Mouse (Mus musculus) forebrain, postnatal 0 days (tissue): ENCODE data around the gene Vps50. TPM values are rescaled to one million over a fixed set of nuclear protein-coding genes. Genes with fewer than 3 reads are reported as not detected.

Experiments
- ATAC-seq: fragments of 200-750 bp; cut with Nextera tagmentation; 2 replicates; pipeline ENCODE4 v1.8.0; 2017; ENCODE audit warnings: mild to moderate bottlenecking, moderate library complexity
- DNase-seq: peaks from one replicate; pipeline ENCODE4 v3.0.0-alpha.2; 2015
- H3K27ac ChIP-seq: fragments of 300-500 bp; sonication (generic); 2 replicates; pipeline ENCODE4 v1.5.1; 2014; ENCODE audit warnings: low read depth, mild to moderate bottlenecking, antibody characterized with exemption, low read length, moderate library complexity, mixed read lengths
- H3K27me3 ChIP-seq: fragments of 300-500 bp; sonication (generic); 2 replicates; pipeline ENCODE4 v1.6.1; 2014; ENCODE audit warnings: mild to moderate bottlenecking, low read length, mixed read lengths; ENCODE audit not compliant: insufficient read depth
- H3K36me3 ChIP-seq: fragments of 300-500 bp; sonication (generic); 2 replicates; pipeline ENCODE4 v1.6.1; 2014; ENCODE audit warnings: mild to moderate bottlenecking, moderate library complexity; ENCODE audit not compliant: insufficient read depth
- H3K4me1 ChIP-seq: fragments of 300-500 bp; sonication (generic); 2 replicates; pipeline ENCODE4 v1.6.1; 2014; ENCODE audit warnings: antibody characterized with exemption; ENCODE audit not compliant: insufficient read depth
- H3K4me2 ChIP-seq: fragments of 300-500 bp; sonication (generic); 2 replicates; pipeline ENCODE4 v1.6.1; 2014; ENCODE audit warnings: low read depth, mild to moderate bottlenecking, moderate library complexity
- H3K4me3 ChIP-seq: fragments of 300-500 bp; sonication (generic); 2 replicates; pipeline ENCODE4 v1.5.1; 2014; ENCODE audit warnings: low read depth, low read length, mixed read lengths
- H3K9ac ChIP-seq: fragments of 300-500 bp; sonication (generic); 2 replicates; pipeline ENCODE4 v1.6.1; 2014; ENCODE audit warnings: mild to moderate bottlenecking
- H3K9me3 ChIP-seq: fragments of 300-500 bp; sonication (generic); 2 replicates; pipeline ENCODE4 v1.6.1; 2016; ENCODE audit warnings: low read length
- CTCF ChIP-seq: sonication (generic); IDR thresholded peaks from 2 replicates; pipeline ENCODE4 v1.5.1; 2016; ENCODE audit warnings: antibody characterized with exemption, control low read depth, low read depth
- WGBS: fragments of 180-500 bp; shearing (Covaris S2); extraction: QIAGEN DNeasy Blood & Tissue Kit; methylation state at CpG from one replicate; pipeline ENCODE4 v1.1.7; 2014; 5-methylcytosine and 5-hydroxymethylcytosine counted together
- polyA plus RNA-seq: library from polyadenylated mRNA; unstranded; fragments of >200 nt; fragmentation: Nextera tagmentation; extraction: Ambion mirVana; gene quantifications from 2 replicates; pipeline ENCODE4 v1.2.1, GENCODE M21; 2015
- total RNA-seq: library from RNA; depleted of rRNA; stranded (reverse); fragments of >200 nt; gene quantifications from 2 replicates; pipeline ENCODE4 v1.2.3, GENCODE M21; 2014

Vps50 gene
- total and polyA plus RNA-seq, 2 experiments from 2014 or later, result 44.2 to 68.4 TPM

DNA sequence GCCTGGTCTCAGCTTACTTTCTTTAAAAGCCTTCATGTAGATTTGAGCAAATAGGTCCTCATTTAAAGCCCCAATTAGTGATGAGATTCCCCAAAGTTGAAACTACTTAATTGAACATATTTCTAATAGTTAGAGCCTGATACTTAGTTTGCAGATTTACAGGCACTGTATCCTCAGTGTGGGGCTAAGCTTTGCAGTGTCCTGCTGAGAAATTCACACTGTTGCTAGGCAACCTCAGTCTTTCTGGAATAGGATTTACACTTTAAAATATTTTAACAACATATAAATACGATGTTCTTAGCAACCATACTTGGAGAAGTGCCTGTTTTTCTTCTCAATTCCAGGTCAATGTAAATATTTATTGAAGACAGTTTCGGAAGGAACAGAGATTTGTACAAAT, 21.9 kb upstream of the Vps50 start:
- no peak overlapping the region for H3K9ac ChIP-seq
- H3K4me1 ChIP-seq, result no peaks in the 10 kb centered on the region
- no peak overlapping the region for H3K4me2 ChIP-seq
- H3K27me3 ChIP-seq, result no peaks in the 10 kb centered on the region
- no peak overlapping the region for H3K4me3 ChIP-seq
- H3K27ac ChIP-seq, result no peak overlapping the region
- TF ChIP-seq CTCF, result no peak
- H3K9me3 ChIP-seq, result no peaks in the 10 kb centered on the region
- 26% methylated on average over 2 of the region's 2 CpGs for whole genome bisulfite sequencing
- DNase-seq, result peak; percentile 25
- ATAC-seq, result peak; percentile 61
- H3K36me3 ChIP-seq, result no peaks in the 10 kb centered on the region

DNA sequence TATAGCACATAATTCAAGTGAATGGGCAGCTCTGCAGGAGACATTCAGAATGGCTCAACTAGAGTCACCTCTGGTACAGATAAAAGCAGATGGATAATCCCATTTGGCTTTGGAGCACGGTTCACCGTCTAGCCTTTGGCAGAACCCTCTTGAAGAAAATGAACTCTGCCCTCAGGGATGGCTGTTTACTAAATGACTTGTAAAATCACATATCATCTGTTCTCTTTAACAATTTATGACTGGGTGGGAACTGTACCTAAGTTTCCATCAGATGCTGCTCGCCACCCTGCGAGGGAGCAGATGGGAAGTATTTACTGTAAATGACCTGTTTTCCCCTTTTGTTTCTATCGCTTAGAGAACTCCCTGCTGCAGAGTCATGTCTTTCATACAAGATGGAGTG, 18.3 kb upstream of the Vps50 start:
- Histone ChIP-seq H3K27ac (no peak overlapping the region), H3K27me3 (no peaks in the 10 kb centered on the region), H3K36me3 (no peaks in the 10 kb centered on the region), H3K9ac (no peak overlapping the region), H3K4me1 (no peaks in the 10 kb centered on the region), H3K4me2 (no peak overlapping the region), H3K4me3 (no peak overlapping the region), H3K9me3 (no peaks in the 10 kb centered on the region)
- no peak for DNase-seq
- WGBS, result 58% methylated on average over 5 of the region's 5 CpGs
- no peak for ATAC-seq
- TF ChIP-seq CTCF, result no peak

DNA sequence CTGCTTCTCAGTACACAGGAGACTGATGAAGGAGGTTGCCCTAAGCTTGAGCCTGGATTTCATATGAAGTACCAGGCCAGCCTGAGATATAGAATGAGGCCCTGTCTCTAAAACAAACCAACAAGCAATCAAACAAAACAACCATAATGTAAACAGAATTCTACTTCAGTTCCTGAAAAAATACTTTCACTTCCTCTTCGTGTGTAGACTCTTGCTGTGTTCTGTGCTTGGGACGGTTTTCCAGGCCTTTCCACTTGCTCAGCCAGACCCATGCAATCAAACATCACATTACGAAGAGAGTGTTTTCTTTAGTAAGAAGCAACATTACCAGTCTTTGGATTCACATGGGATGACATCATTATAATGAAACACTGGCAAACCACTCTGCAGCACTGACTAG, 16.5 kb upstream of the Vps50 start:
- Histone ChIP-seq H3K36me3 (no peaks in the 10 kb centered on the region), H3K27ac (no peak overlapping the region), H3K4me3 (no peak overlapping the region), H3K4me2 (no peak overlapping the region), H3K9ac (no peak overlapping the region), H3K27me3 (no peaks in the 10 kb centered on the region), H3K9me3 (no peaks in the 10 kb centered on the region), H3K4me1 (no peaks in the 10 kb centered on the region)
- WGBS, result 84% methylated on average over 3 of the region's 3 CpGs
- no peak for TF ChIP-seq CTCF
- no peak for DNase-seq
- ATAC-seq, result no peak

DNA sequence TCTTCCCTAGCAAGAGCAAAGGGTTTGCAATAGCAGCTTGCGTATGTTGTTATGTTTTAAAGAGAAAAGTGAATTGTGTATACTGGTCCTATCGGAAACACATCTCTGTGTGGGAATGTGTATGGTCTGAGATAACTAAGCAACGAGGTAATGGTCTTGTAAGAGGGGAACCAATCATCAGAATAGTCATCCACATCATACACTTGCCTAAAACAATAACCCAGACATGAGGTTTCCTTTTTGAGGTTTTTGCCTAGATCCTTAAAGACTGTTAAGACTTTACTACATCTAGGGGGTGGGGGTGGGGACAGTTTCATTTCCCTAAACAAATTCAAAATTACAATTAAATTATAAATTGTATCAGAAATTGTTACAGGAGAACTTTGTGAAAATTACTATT, 13.0 kb upstream of the Vps50 start:
- H3K36me3 ChIP-seq, result no peaks in the 10 kb centered on the region
- H3K27ac ChIP-seq, result no peak overlapping the region
- H3K4me2 ChIP-seq, result no peak overlapping the region
- WGBS, result 72% methylated on average over 3 of the region's 3 CpGs
- no peaks in the 10 kb centered on the region for H3K4me1 ChIP-seq
- DNase-seq, result no peak
- no peak for TF ChIP-seq CTCF
- no peaks in the 10 kb centered on the region for H3K27me3 ChIP-seq
- H3K9me3 ChIP-seq, result no peaks in the 10 kb centered on the region
- no peak for ATAC-seq
- no peak overlapping the region for H3K4me3 ChIP-seq
- H3K9ac ChIP-seq, result no peak overlapping the region

- no peak for DNase-seq
- no peak for TF ChIP-seq CTCF
- Histone ChIP-seq H3K4me2 (no peak overlapping the region), H3K9me3 (no peaks in the 10 kb centered on the region), H3K4me1 (no peaks in the 10 kb centered on the region), H3K4me3 (no peak overlapping the region), H3K27ac (no peak overlapping the region), H3K9ac (no peak overlapping the region), H3K27me3 (no peaks in the 10 kb centered on the region), H3K36me3 (no peaks in the 10 kb centered on the region)
- 96% methylated on average over 1 of the region's 1 CpGs for WGBS
- no peak for ATAC-seq
Observed at GRCm38 (mm10) chr6:3487355-3487754, 10.8 kb upstream of the Vps50 start.

GRCm38 (mm10) chr6:3494285-3494684, 3.9 kb upstream of the Vps50 start:
- H3K27me3 ChIP-seq, result no peaks in the 10 kb centered on the region
- no peaks in the 10 kb centered on the region for H3K36me3 ChIP-seq
- no peak overlapping the region for H3K9ac ChIP-seq
- ATAC-seq (no peak), DNase-seq (no peak)
- no peaks in the 10 kb centered on the region for H3K9me3 ChIP-seq
- H3K4me3 ChIP-seq, result no peak overlapping the region
- H3K27ac ChIP-seq, result no peak overlapping the region
- no peak for TF ChIP-seq CTCF
- no peak overlapping the region for H3K4me2 ChIP-seq
- peaks cover 3% of the 10 kb centered on the region; the same call in 1 of the 2 replicates for H3K4me1 ChIP-seq
- whole genome bisulfite sequencing, result 75% methylated on average over 5 of the region's 5 CpGs

DNA sequence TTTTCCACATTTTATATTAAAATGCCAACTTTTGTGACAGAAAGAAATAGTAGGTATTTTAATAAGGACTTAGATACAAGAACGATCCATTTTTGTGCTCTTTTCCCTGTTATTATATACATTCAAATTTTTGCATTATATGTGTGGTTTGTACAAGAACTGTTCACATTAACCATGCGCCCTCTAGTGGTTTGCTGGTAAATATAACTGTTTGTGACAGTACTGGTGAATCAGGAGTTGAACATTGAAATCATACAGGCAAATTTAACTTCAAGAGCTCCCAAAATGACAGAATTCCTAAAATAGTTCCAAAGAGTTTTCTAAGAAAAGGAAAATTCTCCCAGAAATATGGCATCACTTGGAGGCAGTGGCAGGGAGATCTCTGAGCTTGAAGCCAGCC, 2.0 kb upstream of the Vps50 start:
- Histone ChIP-seq H3K4me2 (no peak overlapping the region), H3K9me3 (no peaks in the 10 kb centered on the region), H3K27me3 (no peaks in the 10 kb centered on the region), H3K4me1 (peaks cover 3% of the 10 kb centered on the region; the same call in 1 of the 2 replicates), H3K9ac (no peak overlapping the region), H3K27ac (no peak overlapping the region), H3K36me3 (no peaks in the 10 kb centered on the region), H3K4me3 (no peak overlapping the region)
- DNase-seq, result peak; percentile 80
- WGBS, result 5% methylated on average over 2 of the region's 2 CpGs
- peak; percentile 78 for TF ChIP-seq CTCF
- no peak for ATAC-seq

DNA sequence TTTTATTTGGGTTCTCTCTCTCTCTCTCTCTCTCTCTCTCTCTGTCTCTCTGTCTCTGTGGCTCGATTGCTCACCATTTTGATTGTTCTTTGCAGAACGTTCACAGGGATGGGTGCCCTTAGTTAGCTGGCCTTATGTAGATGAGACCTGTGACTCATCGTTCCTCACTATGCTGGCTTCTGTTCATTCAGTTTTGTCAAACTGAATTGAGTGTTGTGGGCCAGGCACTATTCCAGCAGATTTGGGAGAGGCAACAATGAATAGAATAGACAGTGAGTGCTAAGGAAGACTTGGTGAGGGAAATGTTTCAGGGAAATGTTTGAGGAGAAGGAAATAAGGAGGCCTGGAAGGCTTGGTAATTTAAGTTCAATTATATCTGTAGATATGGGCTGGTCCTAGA, 2.1 kb downstream of the Vps50 start:
- H3K4me1 ChIP-seq, result peaks cover 3% of the 10 kb centered on the region; the same call in 1 of the 2 replicates
- H3K9ac ChIP-seq, result no peak overlapping the region
- H3K4me3 ChIP-seq, result no peak overlapping the region
- no peak for DNase-seq
- H3K27me3 ChIP-seq, result no peaks in the 10 kb centered on the region
- H3K4me2 ChIP-seq, result no peak overlapping the region
- no peaks in the 10 kb centered on the region for H3K36me3 ChIP-seq
- no peak for TF ChIP-seq CTCF
- no peak overlapping the region for H3K27ac ChIP-seq
- 85% methylated on average over 3 of the region's 3 CpGs for WGBS
- ATAC-seq, result no peak
- H3K9me3 ChIP-seq, result no peaks in the 10 kb centered on the region
